Mouse (Mus musculus): Measurements from ENCODE around the gene Cyp4b1. TPM values are rescaled to one million over a fixed set of nuclear protein-coding genes. Genes with fewer than 3 reads are reported as not detected.
A peak's percentile ranks its signal among the peaks of the same experiment; 100 is the strongest.
"Not testable (repeated sequence)": the region's sequence is repeated elsewhere in the genome, so short reads cannot be mapped to it uniquely, and the experiment has no call there.

The Cyp4b1 gene
- total and polyA plus RNA-seq, 2 experiments from 2014 or later = 8.7 to 14.5 TPM

DNA sequence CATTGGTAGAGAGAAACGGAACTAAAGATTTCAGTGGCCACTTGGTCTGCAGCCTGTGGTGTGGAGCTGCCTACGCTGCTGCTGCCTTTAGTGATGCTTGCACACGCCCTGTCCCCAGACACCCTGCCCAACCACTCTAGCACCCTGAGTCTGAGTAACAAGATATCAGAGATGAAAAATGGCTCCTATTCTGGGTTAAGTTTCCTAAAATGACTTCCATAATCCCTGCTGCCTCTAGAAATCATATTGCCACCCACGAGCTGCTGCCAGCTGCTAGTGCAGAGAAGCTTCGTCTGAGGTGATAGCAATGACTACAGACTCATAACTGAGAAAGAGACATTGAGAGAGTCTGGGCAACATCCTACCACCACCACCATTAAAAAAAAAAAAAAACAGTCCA, 3.3 kb upstream of the Cyp4b1 start:
- ATAC-seq (ENCODE audit: insufficient read depth, low read depth) (no peak), DNase-seq (ENCODE audit: low spot score) (no peak)
- H3K9ac ChIP-seq (replicated peaks; ENCODE audit: low read depth, low read length) = no peak overlapping the region
- no peaks in the 10 kb centered on the region for H3K36me3 ChIP-seq (replicated peaks; ENCODE audit: control insufficient read depth, insufficient read depth, low read length)
- H3K9me3 ChIP-seq (replicated peaks; ENCODE audit: control insufficient read depth, low read length) = no peaks in the 10 kb centered on the region
- H3K4me1 ChIP-seq (ENCODE audit: control insufficient read depth, insufficient read depth) = peaks cover 7% of the 10 kb centered on the region; the same call in 1 of the 2 replicates
- no peak overlapping the region for H3K4me3 ChIP-seq (ENCODE audit: low read depth, low read length)
- no peak overlapping the region for H3K4me2 ChIP-seq (ENCODE audit: low read depth, low read length)
- H3K27ac ChIP-seq (ENCODE audit: low read depth) = no peak overlapping the region
- no peak for TF ChIP-seq EP300 (IDR thresholded peaks at IDR 0.05; ENCODE audit: low read depth)
- TF ChIP-seq CTCF (IDR thresholded peaks at IDR 0.05; ENCODE audit: low read depth) = no peak
- WGBS = 76% methylated on average over 5 of the region's 5 CpGs
- H3K27me3 ChIP-seq (ENCODE audit: control insufficient read depth, insufficient read depth, low read length) = no peaks in the 10 kb centered on the region

- Histone ChIP-seq H3K9me3 (replicated peaks; ENCODE audit: control insufficient read depth, low read length) (no peaks in the 10 kb centered on the region), H3K9ac (replicated peaks; ENCODE audit: low read depth, low read length) (no peak overlapping the region), H3K4me3 (ENCODE audit: low read depth, low read length) (no peak overlapping the region), H3K27me3 (ENCODE audit: control insufficient read depth, insufficient read depth, low read length) (no peaks in the 10 kb centered on the region), H3K4me1 (ENCODE audit: control insufficient read depth, insufficient read depth) (peaks cover 7% of the 10 kb centered on the region; the same call in 1 of the 2 replicates), H3K36me3 (replicated peaks; ENCODE audit: control insufficient read depth, insufficient read depth, low read length) (no peaks in the 10 kb centered on the region), H3K4me2 (ENCODE audit: low read depth, low read length) (no peak overlapping the region), H3K27ac (ENCODE audit: low read depth) (no peak overlapping the region; the same call in 1 of the 2 replicates)
- DNase-seq (ENCODE audit: low spot score) (peak; percentile 21), ATAC-seq (ENCODE audit: insufficient read depth, low read depth) (peak; percentile 49; the same call in 1 of the 2 replicates)
- TF ChIP-seq EP300 (IDR thresholded peaks at IDR 0.05; ENCODE audit: low read depth) = no peak
- TF ChIP-seq CTCF (IDR thresholded peaks at IDR 0.05; ENCODE audit: low read depth) = no peak
Observed at GRCm38 (mm10) chr4:115649344-115649743, 1.8 kb upstream of the Cyp4b1 start.

- Histone ChIP-seq H3K27me3 (ENCODE audit: control insufficient read depth, insufficient read depth, low read length) (no peaks in the 10 kb centered on the region), H3K9ac (replicated peaks; ENCODE audit: low read depth, low read length) (no peak overlapping the region), H3K9me3 (replicated peaks; ENCODE audit: control insufficient read depth, low read length) (no peaks in the 10 kb centered on the region), H3K4me1 (ENCODE audit: control insufficient read depth, insufficient read depth) (peaks cover 7% of the 10 kb centered on the region; the same call in 1 of the 2 replicates), H3K4me3 (ENCODE audit: low read depth, low read length) (no peak overlapping the region), H3K27ac (ENCODE audit: low read depth) (no peak overlapping the region), H3K4me2 (ENCODE audit: low read depth, low read length) (no peak overlapping the region), H3K36me3 (replicated peaks; ENCODE audit: control insufficient read depth, insufficient read depth, low read length) (no peaks in the 10 kb centered on the region)
- ATAC-seq (ENCODE audit: insufficient read depth, low read depth) (no peak), DNase-seq (ENCODE audit: low spot score) (no peak)
- TF ChIP-seq EP300 (IDR thresholded peaks at IDR 0.05; ENCODE audit: low read depth) (no peak), CTCF (IDR thresholded peaks at IDR 0.05; ENCODE audit: low read depth) (no peak)
- WGBS = 36% methylated on average over 2 of the region's 2 CpGs
Observed at GRCm38 (mm10) chr4:115648752-115649151, 1.2 kb upstream of the Cyp4b1 start.

DNA sequence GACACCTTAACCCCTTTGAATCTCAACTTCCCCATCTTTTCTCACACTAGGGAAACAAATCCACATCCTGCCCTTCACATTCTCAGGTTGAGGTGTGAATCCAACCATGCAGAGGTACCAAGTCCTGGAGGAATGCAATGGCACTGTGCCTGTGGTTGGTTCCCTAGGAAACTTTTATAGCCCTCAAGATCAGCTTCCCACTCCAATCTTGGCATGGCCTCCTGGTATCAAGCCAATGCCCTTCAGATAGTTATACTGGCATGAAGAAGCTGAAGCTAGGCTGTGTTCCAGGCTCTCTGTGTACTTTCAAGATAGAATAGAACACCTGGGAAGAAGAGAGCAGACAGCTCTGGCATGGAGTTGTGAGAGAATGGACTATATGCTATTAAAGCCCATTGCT, 2.2 kb downstream of the Cyp4b1 start:
- DNase-seq (ENCODE audit: low spot score) (no peak), ATAC-seq (ENCODE audit: insufficient read depth, low read depth) (no peak)
- Histone ChIP-seq H3K4me1 (ENCODE audit: control insufficient read depth, insufficient read depth) (peaks cover 7% of the 10 kb centered on the region; the same call in 1 of the 2 replicates), H3K36me3 (replicated peaks; ENCODE audit: control insufficient read depth, insufficient read depth, low read length) (no peaks in the 10 kb centered on the region), H3K9me3 (replicated peaks; ENCODE audit: control insufficient read depth, low read length) (no peaks in the 10 kb centered on the region), H3K9ac (replicated peaks; ENCODE audit: low read depth, low read length) (no peak overlapping the region), H3K4me3 (ENCODE audit: low read depth, low read length) (no peak overlapping the region), H3K27me3 (ENCODE audit: control insufficient read depth, insufficient read depth, low read length) (no peaks in the 10 kb centered on the region), H3K27ac (ENCODE audit: low read depth) (no peak overlapping the region), H3K4me2 (ENCODE audit: low read depth, low read length) (no peak overlapping the region)
- TF ChIP-seq EP300 (IDR thresholded peaks at IDR 0.05; ENCODE audit: low read depth) (no peak), CTCF (IDR thresholded peaks at IDR 0.05; ENCODE audit: low read depth) (no peak)

- H3K36me3 ChIP-seq (replicated peaks; ENCODE audit: control insufficient read depth, insufficient read depth, low read length) = no peaks in the 10 kb centered on the region
- H3K9ac ChIP-seq (replicated peaks; ENCODE audit: low read depth, low read length) = no peak overlapping the region
- 29% methylated on average over 5 of the region's 5 CpGs for WGBS
- H3K4me2 ChIP-seq (ENCODE audit: low read depth, low read length) = no peak overlapping the region
- DNase-seq (ENCODE audit: low spot score) (peak; percentile 6), ATAC-seq (ENCODE audit: insufficient read depth, low read depth) (peak; percentile 31)
- H3K4me3 ChIP-seq (ENCODE audit: low read depth, low read length) = no peak overlapping the region
- peaks cover 7% of the 10 kb centered on the region; the same call in 1 of the 2 replicates for H3K4me1 ChIP-seq (ENCODE audit: control insufficient read depth, insufficient read depth)
- no peaks in the 10 kb centered on the region for H3K9me3 ChIP-seq (replicated peaks; ENCODE audit: control insufficient read depth, low read length)
- TF ChIP-seq EP300 (IDR thresholded peaks at IDR 0.05; ENCODE audit: low read depth) = peak; percentile 68; the same call in 1 of the 2 replicates
- TF ChIP-seq CTCF (IDR thresholded peaks at IDR 0.05; ENCODE audit: low read depth) = no peak
- no peaks in the 10 kb centered on the region for H3K27me3 ChIP-seq (ENCODE audit: control insufficient read depth, insufficient read depth, low read length)
- H3K27ac ChIP-seq (ENCODE audit: low read depth) = peak overlapping the region; percentile 41; the same call in 1 of the 2 replicates
Observed at GRCm38 (mm10) chr4:115642967-115643754, 4.4 kb downstream of the Cyp4b1 start.

GRCm38 (mm10) chr4:115625560-115625959, 22.0 kb downstream of the Cyp4b1 start:
- H3K9me3 ChIP-seq (replicated peaks; ENCODE audit: control insufficient read depth, low read length); H3K4me2 ChIP-seq (ENCODE audit: low read depth, low read length); H3K27me3 ChIP-seq (ENCODE audit: control insufficient read depth, insufficient read depth, low read length); H3K36me3 ChIP-seq (replicated peaks; ENCODE audit: control insufficient read depth, insufficient read depth, low read length); H3K27ac ChIP-seq (ENCODE audit: low read depth); DNase-seq (ENCODE audit: low spot score); H3K4me1 ChIP-seq (ENCODE audit: control insufficient read depth, insufficient read depth); ATAC-seq (ENCODE audit: insufficient read depth, low read depth); H3K9ac ChIP-seq (replicated peaks; ENCODE audit: low read depth, low read length); H3K4me3 ChIP-seq (ENCODE audit: low read depth, low read length): not testable (repeated sequence)
- WGBS = 87% methylated on average over 3 of the region's 3 CpGs

Data from heart, postnatal 0 days (tissue).